Mouse (Mus musculus): ENCODE measurements at regions not wholly inside any gene's neighbourhood (a gene's known extent, or its start where the extent isn't known, plus 50 kb on each side); places are given as distances from the start of the nearest gene placed in this dataset.
A peak's percentile ranks its signal among the peaks of the same experiment; 100 is the strongest.

GRCm38 (mm10) chr17:83276000-83276891 lies 61.2 kb downstream of the Pkdcc start:
- ATAC-seq (replicated peaks; ENCODE audit: low FRiP score) (peak; percentile 81), DNase-seq (ENCODE audit: low spot score) (peak; percentile 84)
- peaks cover 2% of the 10 kb centered on the region; the same call in 1 of the 2 replicates for H3K27me3 ChIP-seq (ENCODE audit: control insufficient read depth, insufficient read depth, low read length)
- peak overlapping the region; percentile 83 for H3K9ac ChIP-seq (ENCODE audit: low read length)
- WGBS, result 7% methylated on average over 53 of the region's 64 CpGs
- H3K27ac ChIP-seq (ENCODE audit: low read depth, low read length), result no peak overlapping the region
- no peaks in the 10 kb centered on the region for H3K36me3 ChIP-seq (ENCODE audit: control insufficient read depth, insufficient read depth, low read length)
- no peaks in the 10 kb centered on the region for H3K9me3 ChIP-seq (ENCODE audit: control insufficient read depth, low read length)
- H3K4me3 ChIP-seq (ENCODE audit: low read depth, low read length), result peak overlapping the region; percentile 43
- peak overlapping the region; percentile 88 for H3K4me2 ChIP-seq (ENCODE audit: low read depth, low read length, severe bottlenecking)
- peaks cover 9% of the 10 kb centered on the region; the same call in 1 of the 2 replicates for H3K4me1 ChIP-seq (replicated peaks; ENCODE audit: control insufficient read depth, insufficient read depth, low read length)

DNA sequence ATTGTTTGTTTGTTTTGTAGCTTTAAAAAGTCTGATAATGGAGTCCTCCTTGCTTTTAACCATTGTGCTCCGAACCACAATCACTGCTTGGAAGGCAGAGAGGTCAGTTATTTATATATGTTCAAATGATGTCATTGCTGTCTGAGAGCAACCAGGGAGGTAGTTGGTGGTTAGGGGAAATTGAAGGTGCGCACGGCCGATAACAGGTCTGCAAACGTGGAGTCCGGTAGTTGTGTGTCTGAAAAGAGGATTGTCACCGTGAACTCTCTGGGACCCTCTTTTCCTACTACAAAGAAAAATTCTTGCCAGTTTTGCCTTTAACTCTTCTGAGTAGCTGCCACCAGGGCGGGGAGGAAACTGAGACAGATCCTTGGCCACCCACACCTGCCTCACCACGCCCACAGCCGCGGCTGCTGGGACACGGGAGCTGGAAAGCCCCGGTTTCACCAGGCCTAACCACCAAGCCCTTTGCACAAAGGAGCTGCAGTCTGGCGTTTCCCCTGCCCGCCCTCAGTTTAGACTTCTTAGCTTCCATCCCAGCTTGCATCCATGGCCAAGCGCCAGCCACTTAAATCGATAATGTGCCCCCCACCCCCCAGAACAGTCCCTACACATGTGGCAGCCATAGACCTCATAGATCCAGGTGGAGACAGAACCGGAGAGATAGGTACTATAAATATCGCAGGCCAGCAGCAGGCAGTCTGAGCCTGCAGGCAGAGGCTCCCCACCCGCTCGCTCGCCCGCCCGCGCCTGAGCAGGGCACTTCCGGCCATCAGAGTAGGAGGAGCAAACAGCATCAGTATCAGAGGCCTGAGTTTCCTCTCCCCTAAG lies 62.2 kb downstream of the Pkdcc start:
- DNase-seq (ENCODE audit: low spot score) (peak; percentile 77), ATAC-seq (replicated peaks; ENCODE audit: low FRiP score) (peak; percentile 60)
- H3K4me2 ChIP-seq (ENCODE audit: low read depth, low read length, severe bottlenecking), result peak overlapping the region; percentile 37
- H3K9me3 ChIP-seq (ENCODE audit: control insufficient read depth, low read length), result no peaks in the 10 kb centered on the region
- peaks cover 2% of the 10 kb centered on the region; the same call in 1 of the 2 replicates for H3K27me3 ChIP-seq (ENCODE audit: control insufficient read depth, insufficient read depth, low read length)
- H3K9ac ChIP-seq (ENCODE audit: low read length), result peak overlapping the region; percentile 63
- peak overlapping the region; percentile 50; the same call in 1 of the 2 replicates for H3K27ac ChIP-seq (ENCODE audit: low read depth, low read length)
- H3K36me3 ChIP-seq (ENCODE audit: control insufficient read depth, insufficient read depth, low read length), result no peaks in the 10 kb centered on the region
- peak overlapping the region; percentile 7; the same call in 1 of the 2 replicates for H3K4me3 ChIP-seq (ENCODE audit: low read depth, low read length)
- WGBS, result 24% methylated on average over 26 of the region's 26 CpGs
- peaks cover 9% of the 10 kb centered on the region; the same call in 1 of the 2 replicates for H3K4me1 ChIP-seq (replicated peaks; ENCODE audit: control insufficient read depth, insufficient read depth, low read length)

DNA sequence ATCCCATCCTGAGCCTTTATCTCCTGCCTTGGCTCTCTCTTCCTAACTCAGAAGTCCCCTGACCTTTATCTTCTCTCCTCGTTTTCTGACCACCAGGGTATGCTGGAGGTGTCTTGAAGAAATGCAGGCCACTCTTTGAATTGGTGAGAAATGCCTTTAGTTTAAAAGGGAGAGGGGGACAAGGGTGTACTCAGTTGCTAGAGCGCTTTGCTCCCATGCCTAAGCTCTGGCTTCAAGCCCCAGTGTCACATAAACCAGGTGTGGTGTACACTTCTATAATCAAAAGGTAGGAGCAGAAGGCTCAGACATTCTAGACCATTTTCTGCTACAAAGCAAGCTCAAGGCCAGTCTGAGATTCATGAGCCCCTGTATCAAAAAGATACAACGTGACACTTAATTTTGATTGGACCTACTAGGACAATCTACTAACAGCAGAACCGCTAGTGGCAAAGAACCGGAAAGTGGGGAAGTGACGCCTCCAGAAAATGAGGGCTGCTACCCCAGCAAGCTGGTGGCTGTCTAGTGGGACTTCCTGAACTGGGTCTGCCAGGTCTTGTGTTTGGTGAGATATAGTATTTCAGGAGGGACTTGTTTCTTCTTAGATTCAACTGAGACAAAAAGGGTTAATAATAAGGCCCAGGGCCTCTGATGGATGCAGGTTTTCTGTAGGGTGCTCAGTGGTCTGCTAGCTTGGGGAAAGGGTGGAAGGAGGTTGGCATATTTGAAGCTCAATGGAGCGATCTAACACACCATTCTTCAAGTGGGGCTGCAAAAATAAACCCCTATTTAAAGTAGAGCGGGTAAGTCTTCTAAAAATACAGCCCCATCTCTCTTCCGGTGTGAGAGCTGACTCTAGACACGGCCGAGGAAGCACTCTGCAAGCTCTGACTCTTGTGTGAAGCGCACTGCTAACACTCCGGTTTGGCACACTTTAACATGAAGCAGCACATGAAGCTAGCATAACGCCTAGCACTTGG lies 63.1 kb downstream of the Pkdcc start:
- peaks cover 9% of the 10 kb centered on the region; the same call in 1 of the 2 replicates for H3K4me1 ChIP-seq (replicated peaks; ENCODE audit: control insufficient read depth, insufficient read depth, low read length)
- H3K27me3 ChIP-seq (ENCODE audit: control insufficient read depth, insufficient read depth, low read length), result peaks cover 2% of the 10 kb centered on the region; the same call in 1 of the 2 replicates
- peak overlapping the region; percentile 63; the same call in 1 of the 2 replicates for H3K9ac ChIP-seq (ENCODE audit: low read length)
- no peak for DNase-seq (ENCODE audit: low spot score)
- no peaks in the 10 kb centered on the region for H3K9me3 ChIP-seq (ENCODE audit: control insufficient read depth, low read length)
- peak overlapping the region; percentile 37 for H3K4me2 ChIP-seq (ENCODE audit: low read depth, low read length, severe bottlenecking)
- no peak overlapping the region for H3K4me3 ChIP-seq (ENCODE audit: low read depth, low read length)
- ATAC-seq (replicated peaks; ENCODE audit: low FRiP score), result no peak
- 76% methylated on average over 14 of the region's 14 CpGs for WGBS
- no peaks in the 10 kb centered on the region for H3K36me3 ChIP-seq (ENCODE audit: control insufficient read depth, insufficient read depth, low read length)
- H3K27ac ChIP-seq (ENCODE audit: low read depth, low read length), result no peak overlapping the region

DNA sequence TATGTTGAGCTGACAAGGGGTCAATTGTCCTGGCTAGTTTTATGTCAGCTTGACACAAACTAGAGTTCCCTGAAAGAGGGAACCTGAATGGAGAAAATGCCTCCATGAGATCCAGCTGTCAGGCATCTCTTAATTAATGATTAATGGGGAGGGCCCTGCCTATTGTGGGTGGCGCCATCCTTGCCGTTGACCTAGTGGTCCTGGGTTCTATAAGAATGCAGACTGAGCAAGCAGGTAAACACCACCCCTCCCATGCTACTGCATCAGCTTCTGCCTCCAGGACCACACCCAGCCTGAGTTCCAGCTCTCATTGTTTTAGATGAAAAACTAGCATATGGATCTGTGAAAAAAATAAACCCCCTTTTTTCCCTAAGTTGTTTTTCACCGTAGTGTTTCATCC lies 67.4 kb upstream of the Eml4 start:
- H3K4me2 ChIP-seq (ENCODE audit: low read depth, low read length, severe bottlenecking), result no peak overlapping the region
- WGBS, result 84% methylated on average over 3 of the region's 3 CpGs
- H3K36me3 ChIP-seq (ENCODE audit: control insufficient read depth, insufficient read depth, low read length), result no peaks in the 10 kb centered on the region
- DNase-seq (ENCODE audit: low spot score) (no peak), ATAC-seq (replicated peaks; ENCODE audit: low FRiP score) (no peak)
- H3K9me3 ChIP-seq (ENCODE audit: control insufficient read depth, low read length), result no peaks in the 10 kb centered on the region
- no peak overlapping the region for H3K4me3 ChIP-seq (ENCODE audit: low read depth, low read length)
- H3K27me3 ChIP-seq (ENCODE audit: control insufficient read depth, insufficient read depth, low read length), result no peaks in the 10 kb centered on the region
- H3K27ac ChIP-seq (ENCODE audit: low read depth, low read length), result no peak overlapping the region
- H3K9ac ChIP-seq (ENCODE audit: low read length), result no peak overlapping the region
- peaks cover 6% of the 10 kb centered on the region for H3K4me1 ChIP-seq (replicated peaks; ENCODE audit: control insufficient read depth, insufficient read depth, low read length)

GRCm38 (mm10) chr17:83287381-83288142 lies 63.2 kb upstream of the Eml4 start:
- Histone ChIP-seq H3K27me3 (ENCODE audit: control insufficient read depth, insufficient read depth, low read length) (no peaks in the 10 kb centered on the region), H3K36me3 (ENCODE audit: control insufficient read depth, insufficient read depth, low read length) (no peaks in the 10 kb centered on the region), H3K4me1 (replicated peaks; ENCODE audit: control insufficient read depth, insufficient read depth, low read length) (peaks cover 6% of the 10 kb centered on the region), H3K9ac (ENCODE audit: low read length) (no peak overlapping the region), H3K4me3 (ENCODE audit: low read depth, low read length) (no peak overlapping the region), H3K4me2 (ENCODE audit: low read depth, low read length, severe bottlenecking) (no peak overlapping the region), H3K9me3 (ENCODE audit: control insufficient read depth, low read length) (no peaks in the 10 kb centered on the region), H3K27ac (ENCODE audit: low read depth, low read length) (no peak overlapping the region)
- ATAC-seq (replicated peaks; ENCODE audit: low FRiP score) (no peak), DNase-seq (ENCODE audit: low spot score) (no peak)
- WGBS, result 47% methylated on average over 6 of the region's 6 CpGs

GRCm38 (mm10) chr17:83288143-83288492 lies 62.6 kb upstream of the Eml4 start:
- H3K4me2 ChIP-seq (ENCODE audit: low read depth, low read length, severe bottlenecking), result no peak overlapping the region
- H3K4me3 ChIP-seq (ENCODE audit: low read depth, low read length), result no peak overlapping the region
- peaks cover 6% of the 10 kb centered on the region for H3K4me1 ChIP-seq (replicated peaks; ENCODE audit: control insufficient read depth, insufficient read depth, low read length)
- H3K27ac ChIP-seq (ENCODE audit: low read depth, low read length), result no peak overlapping the region
- no peaks in the 10 kb centered on the region for H3K9me3 ChIP-seq (ENCODE audit: control insufficient read depth, low read length)
- no peak for ATAC-seq (replicated peaks; ENCODE audit: low FRiP score)
- peak; percentile 60 for DNase-seq (ENCODE audit: low spot score)
- no peak overlapping the region for H3K9ac ChIP-seq (ENCODE audit: low read length)
- 31% methylated on average over 7 of the region's 7 CpGs for WGBS
- no peaks in the 10 kb centered on the region for H3K27me3 ChIP-seq (ENCODE audit: control insufficient read depth, insufficient read depth, low read length)
- H3K36me3 ChIP-seq (ENCODE audit: control insufficient read depth, insufficient read depth, low read length), result no peaks in the 10 kb centered on the region

DNA sequence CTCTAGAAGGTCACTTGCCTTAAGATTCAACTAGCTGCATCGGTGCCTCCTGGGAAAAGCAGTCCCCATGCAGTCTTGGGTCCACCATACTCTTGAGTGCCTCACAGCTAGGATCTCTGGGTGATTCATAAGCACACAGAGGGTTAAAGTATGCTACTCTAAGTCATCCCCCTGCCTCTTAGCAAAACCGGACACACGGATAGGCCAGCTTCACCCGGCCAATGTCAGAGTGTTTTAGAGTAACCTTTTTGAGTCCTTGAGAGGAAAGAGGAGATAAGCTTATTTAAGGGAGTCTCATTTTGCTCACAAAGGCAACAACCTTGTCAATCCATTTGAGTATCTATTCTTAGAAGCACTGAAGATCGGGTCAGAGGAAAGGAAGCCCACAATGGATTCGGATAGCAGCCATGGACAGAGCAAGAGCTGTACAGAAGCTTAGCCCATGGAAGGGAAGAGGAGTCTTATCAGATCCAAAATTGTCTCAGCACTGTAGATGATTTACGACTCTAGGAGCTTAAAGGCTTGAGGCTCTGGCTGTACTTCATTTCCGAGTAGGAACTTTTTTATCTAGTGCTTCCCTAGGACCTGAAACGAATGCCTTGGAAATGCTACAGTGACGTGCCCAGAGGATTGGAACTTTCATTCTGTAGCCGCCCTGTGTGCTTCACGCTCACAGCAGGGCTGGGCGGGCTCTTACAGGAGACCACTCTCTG lies 55.0 kb upstream of the Eml4 start:
- Histone ChIP-seq H3K27ac (ENCODE audit: low read depth, low read length) (no peak overlapping the region), H3K9me3 (ENCODE audit: control insufficient read depth, low read length) (no peaks in the 10 kb centered on the region), H3K4me3 (ENCODE audit: low read depth, low read length) (no peak overlapping the region), H3K9ac (ENCODE audit: low read length) (no peak overlapping the region), H3K4me2 (ENCODE audit: low read depth, low read length, severe bottlenecking) (no peak overlapping the region), H3K27me3 (ENCODE audit: control insufficient read depth, insufficient read depth, low read length) (no peaks in the 10 kb centered on the region), H3K36me3 (ENCODE audit: control insufficient read depth, insufficient read depth, low read length) (no peaks in the 10 kb centered on the region), H3K4me1 (replicated peaks; ENCODE audit: control insufficient read depth, insufficient read depth, low read length) (no peaks in the 10 kb centered on the region)
- ATAC-seq (replicated peaks; ENCODE audit: low FRiP score) (no peak), DNase-seq (ENCODE audit: low spot score) (no peak)
- 88% methylated on average over 13 of the region's 13 CpGs for WGBS

Data from forebrain, embryonic 11.5 days (tissue).